Mouse (Mus musculus) hematopoietic stem cell, adult 5-6 weeks (primary cell): ENCODE results near the gene Tdp1. TPM values are rescaled to one million over a fixed set of nuclear protein-coding genes. Genes with fewer than 3 reads are reported as not detected.

Experiments
- ATAC-seq, 2 experiments: fragments of 125-278 bp in 1 of 2; replicated peaks in 1 of 2; 2 replicates each; pipeline ENCODE4 v1.8.0; 2016 to 2017; ENCODE audit warnings: inconsistent platforms in 2 of 2, mild to moderate bottlenecking in 2 of 2, moderate number of reproducible peaks in 2 of 2, low read depth in 1 of 2, moderate TSS enrichment in 1 of 2; ENCODE audit not compliant: low FRiP score in 2 of 2, poor library complexity in 2 of 2, severe bottlenecking in 2 of 2, insufficient read depth in 1 of 2, low TSS enrichment in 1 of 2
- total RNA-seq: library from RNA; stranded (forward); fragments of 172-1452, 232-1000 nt; gene quantifications from 2 replicates; pipeline ENCODE4 v1.2.3, GENCODE M21; 2017

The Tdp1 gene
- 9.1 and 21.0 TPM in 2 replicates for total RNA-seq

DNA sequence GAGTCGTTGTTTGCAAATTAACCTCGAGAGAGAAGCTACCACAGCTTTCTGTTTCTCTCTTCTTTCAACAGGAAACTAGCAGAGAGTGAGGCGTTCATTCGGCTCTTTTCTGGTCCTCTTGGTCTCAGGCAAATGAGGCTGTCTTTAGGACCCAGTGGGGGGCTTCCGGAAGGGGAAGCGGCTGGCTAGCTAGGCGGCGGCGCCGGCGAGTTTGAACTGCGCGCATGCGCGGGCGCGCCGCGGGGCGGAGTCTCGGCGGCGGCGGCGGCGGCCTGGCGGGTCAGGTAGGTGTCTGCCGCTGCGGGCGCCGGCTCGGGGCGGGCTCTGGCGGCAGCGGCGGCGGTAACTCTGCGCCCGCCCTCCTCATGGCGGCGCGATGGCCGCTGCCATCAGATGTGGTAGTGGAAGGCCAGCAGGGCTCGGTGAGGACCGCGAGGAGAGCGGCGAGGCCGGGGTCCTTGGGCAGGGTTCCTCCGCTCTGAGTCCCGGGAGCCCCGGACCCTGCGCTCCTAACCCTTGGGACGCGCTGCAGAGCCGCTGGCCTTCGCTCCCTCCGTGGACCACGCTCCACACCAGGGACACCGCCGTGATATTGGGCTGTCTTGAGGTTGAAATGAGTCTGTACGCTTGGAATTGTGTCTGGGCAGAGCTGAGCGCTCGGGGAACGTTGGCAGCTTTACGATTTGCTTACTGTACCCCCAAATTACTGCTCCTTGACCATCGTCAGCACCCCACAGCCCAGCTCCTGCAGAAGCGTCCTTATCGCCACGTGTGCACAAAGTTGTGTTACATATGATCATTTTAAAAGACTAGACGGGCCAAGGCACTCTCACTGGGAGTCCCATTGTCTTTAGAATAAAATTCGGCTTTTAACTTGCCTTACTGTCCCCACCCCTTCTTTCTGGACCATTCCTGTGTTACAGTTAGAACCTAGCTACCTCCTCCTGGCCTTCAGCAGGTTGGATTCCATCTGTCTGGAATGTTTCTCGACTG is at the start of gene Tdp1, which contains the start of gene Efcab11:
TSS of gene Tdp1 (plus strand) at position 249 of the 993 bp plus-strand sequence.
TSS of gene Efcab11 (minus strand) at position 171 of the 993 bp plus-strand sequence.
- ATAC-seq: peak; percentile 50 to 72

- ATAC-seq: peak; percentile 77 to 81
These were observed 47.7 kb upstream of the Tdp1 start for GRCm38 (mm10) chr12:99836404-99837131.

DNA sequence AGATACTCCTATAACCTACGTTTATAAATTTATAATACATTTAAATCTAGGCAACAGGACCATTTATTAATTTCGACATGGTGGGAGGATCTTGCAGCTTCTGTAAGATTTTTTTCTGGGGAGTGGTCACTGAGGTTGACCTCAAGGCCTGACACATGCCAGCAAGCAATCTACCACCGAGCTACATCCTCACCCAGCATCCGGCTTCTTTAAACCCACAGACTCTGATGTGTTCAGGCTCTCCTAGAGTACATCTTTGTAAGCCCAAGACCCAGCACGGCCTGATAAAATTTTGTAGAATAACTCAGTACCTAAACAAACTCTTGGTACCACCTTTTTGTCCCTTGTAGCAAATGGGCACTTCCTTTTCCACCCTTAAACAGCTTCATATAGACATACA is 46.8 kb upstream of the Tdp1 start:
- ATAC-seq: no peak

GRCm38 (mm10) chr12:99838109-99838508 is 46.2 kb upstream of the Tdp1 start:
- no peak for ATAC-seq

GRCm38 (mm10) chr12:99838703-99839102 is 45.6 kb upstream of the Tdp1 start:
- no peak for ATAC-seq

DNA sequence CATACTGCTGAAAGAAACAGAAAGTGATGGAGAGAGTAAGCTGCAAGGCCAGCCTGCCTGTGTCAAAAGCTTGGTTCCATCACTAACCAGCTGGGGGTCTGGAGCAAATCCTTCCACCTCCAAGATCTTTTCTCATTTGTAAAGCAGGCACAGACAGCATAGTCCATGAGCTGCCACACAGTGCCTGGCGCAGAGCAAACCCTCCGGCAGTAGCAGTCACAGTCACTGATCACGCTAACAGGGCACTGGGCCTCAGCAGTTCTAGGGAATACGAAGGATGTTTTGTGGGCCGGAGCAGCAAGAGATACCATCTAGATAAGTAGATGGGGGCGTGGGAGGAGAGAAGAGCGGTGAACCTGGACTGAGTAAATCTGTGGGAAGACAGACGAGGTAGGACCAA is 39.4 kb upstream of the Tdp1 start:
- no peak for ATAC-seq

DNA sequence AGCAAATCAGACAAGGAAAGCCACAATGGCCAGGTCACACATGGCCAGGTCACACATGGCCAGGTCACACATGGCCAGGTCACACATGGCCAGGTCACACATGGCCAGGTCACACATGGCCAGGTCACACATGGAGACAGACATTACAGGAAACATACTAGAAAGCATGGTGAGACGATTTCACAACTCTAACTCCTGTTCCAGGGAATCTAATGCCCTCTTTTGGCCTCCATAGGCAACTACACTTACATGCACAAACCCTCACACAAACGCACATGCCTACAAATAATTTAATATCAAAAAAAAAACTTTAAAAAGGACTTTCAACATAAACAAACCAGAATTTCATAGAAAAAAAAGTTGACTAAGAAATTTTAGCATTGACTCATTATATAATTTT is 34.3 kb upstream of the Tdp1 start:
- no peak for ATAC-seq

DNA sequence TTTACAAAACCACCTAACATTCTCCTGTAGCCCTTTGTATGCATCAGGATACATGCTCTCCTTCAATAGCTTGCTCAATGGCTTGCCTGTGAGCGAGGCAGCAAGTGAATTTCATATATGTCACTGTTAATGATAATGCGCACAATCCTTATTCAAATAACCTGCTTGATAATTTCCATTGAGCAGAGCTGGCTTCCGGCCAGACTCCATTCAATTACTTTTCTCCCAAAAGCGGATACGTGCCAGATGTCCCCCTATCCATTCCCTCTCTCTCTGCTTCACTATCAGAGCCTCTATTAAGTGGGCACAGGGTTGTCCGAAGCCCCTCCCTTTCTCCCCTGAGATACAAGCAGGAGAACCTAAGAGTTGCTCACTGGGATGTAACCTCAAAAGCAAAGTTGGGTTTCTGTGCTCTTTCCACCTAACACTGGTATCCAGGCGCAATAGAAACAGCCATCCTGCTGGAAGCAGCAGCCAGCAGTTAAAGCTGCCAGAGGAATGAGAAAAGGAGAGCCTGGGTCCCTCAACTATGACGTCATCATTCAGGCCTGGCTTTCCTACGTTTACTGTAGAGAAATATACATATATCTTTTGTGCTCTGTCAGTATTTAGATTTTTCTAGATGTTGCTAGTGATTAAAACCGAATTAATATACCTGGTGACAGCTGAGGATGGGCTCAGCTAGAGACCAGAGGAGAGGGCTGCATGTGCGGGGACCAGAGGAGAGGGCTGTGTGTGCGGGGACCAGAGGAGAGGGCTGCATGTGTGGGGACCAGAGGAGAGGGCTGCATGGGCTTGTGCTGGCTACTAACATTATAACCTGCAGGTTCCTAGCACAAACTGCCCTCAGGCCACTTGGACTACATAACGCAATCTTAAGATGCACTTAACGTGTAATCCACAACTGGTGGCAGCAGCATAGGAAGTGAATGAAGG is 30.7 kb upstream of the Tdp1 start:
- no peak for ATAC-seq

DNA sequence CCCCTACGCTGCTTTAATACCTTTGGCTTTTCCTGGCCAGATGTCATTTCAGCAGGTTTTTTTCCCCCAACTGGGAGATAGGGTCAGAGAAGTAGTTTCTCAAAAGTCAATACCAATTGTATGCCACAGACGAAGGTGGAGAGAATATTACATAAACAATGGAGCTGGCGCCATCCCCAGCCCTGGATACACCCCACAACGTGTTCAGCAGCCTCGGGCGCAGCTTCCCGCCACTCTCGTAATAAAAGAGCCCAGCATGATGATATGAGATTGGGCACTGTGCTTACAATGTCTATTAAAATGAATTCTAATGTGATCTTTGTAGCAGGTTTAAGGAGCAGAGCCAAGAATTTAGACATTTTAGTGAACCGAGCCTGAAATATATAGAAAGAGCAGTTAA is 28.3 kb upstream of the Tdp1 start:
- ATAC-seq: no peak

DNA sequence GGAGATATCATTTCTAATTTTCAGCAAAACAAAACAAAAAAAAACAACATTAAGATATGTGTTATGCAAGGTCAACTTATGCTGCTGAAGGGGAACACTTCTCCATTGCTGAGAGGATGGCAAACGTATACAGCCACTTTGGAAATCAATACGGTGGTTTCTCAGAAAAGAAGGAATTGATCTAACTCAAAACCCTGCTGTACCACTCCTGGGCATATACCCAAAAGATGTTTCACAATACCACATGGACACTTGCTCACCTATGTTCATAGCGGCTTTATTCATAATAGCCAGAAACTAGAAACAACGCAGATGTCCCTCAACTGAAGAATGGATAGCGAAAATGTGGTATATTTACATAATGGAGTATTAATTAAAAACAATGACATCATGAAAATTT is 25.7 kb upstream of the Tdp1 start:
- ATAC-seq: no peak

GRCm38 (mm10) chr12:99859391-99860100 is 24.8 kb upstream of the Tdp1 start:
- ATAC-seq: no peak

- ATAC-seq: no peak
These were observed 23.3 kb upstream of the Tdp1 start for GRCm38 (mm10) chr12:99860981-99861380.

DNA sequence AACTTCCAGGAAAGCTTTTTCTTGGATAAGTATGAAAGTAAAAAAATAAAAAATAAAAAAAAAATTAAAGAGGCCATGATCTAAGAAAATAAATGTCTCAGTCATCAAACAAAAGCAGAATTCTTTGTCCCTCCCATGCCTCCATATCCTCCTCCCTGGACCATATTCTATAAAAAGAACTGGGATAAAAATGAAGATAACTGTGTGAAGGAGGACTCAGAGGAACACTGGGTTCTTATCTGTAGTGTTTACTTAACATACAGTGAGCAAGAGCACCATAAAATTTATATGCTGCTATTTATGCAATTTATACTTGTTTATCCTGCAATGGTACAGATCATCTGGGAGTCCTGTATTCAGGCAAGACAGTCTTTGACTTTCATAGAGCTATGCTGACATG is 19.7 kb upstream of the Tdp1 start:
- no peak for ATAC-seq

GRCm38 (mm10) chr12:99868821-99869220 is 15.5 kb upstream of the Tdp1 start:
- ATAC-seq: no peak

DNA sequence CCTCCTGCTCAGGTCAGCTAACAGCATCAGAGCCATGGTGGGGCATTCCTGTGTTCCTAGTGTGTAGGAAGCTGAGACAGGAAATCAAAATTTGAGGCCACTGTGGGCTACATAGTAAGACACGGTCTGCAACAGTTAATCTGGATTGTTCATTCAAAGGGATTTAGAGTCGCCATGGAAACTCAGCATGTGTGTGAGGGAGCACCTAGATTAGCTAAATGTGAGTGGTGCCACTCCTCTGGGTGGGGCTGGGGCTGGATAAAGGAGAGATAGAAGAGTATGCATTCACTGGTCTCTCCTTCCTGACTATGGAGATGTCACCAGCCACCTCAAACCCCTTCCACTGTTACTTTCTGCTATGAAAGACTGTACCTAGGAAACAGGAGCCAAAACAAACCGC is 10.9 kb upstream of the Tdp1 start:
- no peak for ATAC-seq

GRCm38 (mm10) chr12:99874609-99875008 is 9.7 kb upstream of the Tdp1 start:
- peak; percentile 87 to 89 for ATAC-seq
